Mouse (Mus musculus) limb, embryonic 14.5 days (tissue): ENCODE measurements around the gene Ddx47. TPM values are rescaled to one million over a fixed set of nuclear protein-coding genes. Genes with fewer than 3 reads are reported as not detected.
A peak's percentile ranks its signal among the peaks of the same experiment; 100 is the strongest.

ENCODE experiments used
- ATAC-seq: fragments of 200-750 bp; cut with Nextera tagmentation; 2 replicates; pipeline ENCODE4 v1.8.0; 2017; ENCODE audit warnings: low read depth, moderate number of reproducible peaks, moderate TSS enrichment; ENCODE audit not compliant: low FRiP score
- DNase-seq: peaks from one replicate; pipeline ENCODE4 v3.0.0-alpha.2; 2015; ENCODE audit warnings: low spot score
- H3K27ac ChIP-seq: fragments of 300-500 bp; sonication (generic); replicated peaks from 2 replicates; pipeline ENCODE4 v1.5.1; 2014; ENCODE audit warnings: low read depth, mild to moderate bottlenecking, low read length, moderate library complexity, mixed read lengths
- H3K27me3 ChIP-seq: fragments of 300-500 bp; sonication (generic); 2 replicates; pipeline ENCODE4 v1.6.1; 2014; ENCODE audit warnings: low read length, mixed read lengths; ENCODE audit not compliant: control insufficient read depth, insufficient read depth
- H3K36me3 ChIP-seq: fragments of 300-500 bp; sonication (generic); 2 replicates; pipeline ENCODE4 v1.6.1; 2014; ENCODE audit warnings: mild to moderate bottlenecking, low read length, moderate library complexity, mixed read lengths; ENCODE audit not compliant: control insufficient read depth, insufficient read depth
- H3K4me1 ChIP-seq: fragments of 300-500 bp; sonication (generic); 2 replicates; pipeline ENCODE4 v1.6.1; 2014; ENCODE audit warnings: antibody characterized with exemption, low read length, mixed read lengths; ENCODE audit not compliant: control insufficient read depth, insufficient read depth
- H3K4me2 ChIP-seq: fragments of 300-500 bp; sonication (generic); replicated peaks from 2 replicates; pipeline ENCODE4 v1.6.1; 2014; ENCODE audit warnings: low read depth, mild to moderate bottlenecking, low read length, moderate library complexity; ENCODE audit not compliant: severe bottlenecking
- H3K4me3 ChIP-seq: fragments of 300-500 bp; sonication (generic); replicated peaks from 2 replicates; pipeline ENCODE4 v1.5.1; 2014; ENCODE audit warnings: low read length
- H3K9ac ChIP-seq: fragments of 300-500 bp; sonication (generic); 2 replicates; pipeline ENCODE4 v1.6.1; 2014; ENCODE audit warnings: mild to moderate bottlenecking, low read depth, low read length, moderate library complexity; ENCODE audit not compliant: severe bottlenecking
- H3K9me3 ChIP-seq: fragments of 300-500 bp; sonication (generic); 2 replicates; pipeline ENCODE4 v1.6.1; 2016; ENCODE audit warnings: low read length; ENCODE audit not compliant: control insufficient read depth
- POLR2A ChIP-seq: fragments of 200-500 bp; IDR thresholded peaks from 2 replicates; pipeline ENCODE4 v1.8.0; 2012; ENCODE audit warnings: inconsistent platforms, mild to moderate bottlenecking, moderate library complexity, borderline replicate concordance; ENCODE audit not compliant: insufficient read depth, insufficient read length; ENCODE audit errors: extremely low read depth
- WGBS: fragments of 180-500 bp; shearing (Covaris S2); extraction: QIAGEN DNeasy Blood & Tissue Kit; methylation state at CpG from one replicate; pipeline ENCODE4 v1.1.7; 2014; 5-methylcytosine and 5-hydroxymethylcytosine counted together
- polyA plus RNA-seq, 2 experiments: library from polyadenylated mRNA; depleted of rRNA in 1 of 2; stranded (reverse) in 1 of 2; unstranded in 1 of 2; fragments of >200 nt; fragmentation: Nextera tagmentation in 1 of 2; extraction: Ambion mirVana in 1 of 2; gene quantifications; 2 replicates each; pipeline versions ENCODE4 v1.2.1 to v1.2.3; 2012 to 2014

The Ddx47 gene
- polyA plus RNA-seq, 2 experiments = 97.6 to 104 TPM

GRCm38 (mm10) chr6:134968326-134968725, 43.1 kb upstream of the Ddx47 start:
- no peak overlapping the region for H3K4me3 ChIP-seq
- H3K36me3 ChIP-seq = no peaks in the 10 kb centered on the region
- ATAC-seq (no peak), DNase-seq (no peak)
- WGBS = 58% methylated on average over 1 of the region's 1 CpGs
- H3K27me3 ChIP-seq = no peaks in the 10 kb centered on the region
- no peaks in the 10 kb centered on the region for H3K9me3 ChIP-seq
- no peak overlapping the region for H3K9ac ChIP-seq
- H3K4me2 ChIP-seq = no peak overlapping the region
- H3K4me1 ChIP-seq = no peaks in the 10 kb centered on the region
- no peak for TF ChIP-seq POLR2A
- no peak overlapping the region for H3K27ac ChIP-seq

DNA sequence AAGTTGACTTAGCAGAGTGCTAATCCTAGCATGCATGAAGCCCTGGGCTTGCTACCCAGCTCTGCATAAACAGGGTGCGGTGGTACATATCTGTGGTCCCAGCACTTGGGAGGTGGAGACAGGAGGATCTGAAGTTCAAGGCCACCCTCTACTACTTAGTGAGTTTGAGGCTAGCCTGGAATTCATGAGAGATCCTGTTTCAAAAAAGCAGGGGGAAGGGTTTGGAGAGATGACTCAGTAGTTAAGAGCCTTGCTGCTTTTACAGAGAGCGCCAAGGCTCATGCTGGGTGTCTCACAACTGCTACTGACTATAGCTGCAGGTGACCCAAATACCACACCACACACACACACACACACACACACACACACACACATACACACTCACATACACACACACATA, 41.9 kb upstream of the Ddx47 start:
- H3K9ac ChIP-seq = no peak overlapping the region
- H3K4me2 ChIP-seq = no peak overlapping the region
- no peak overlapping the region for H3K4me3 ChIP-seq
- WGBS = 95% methylated on average over 2 of the region's 2 CpGs
- H3K36me3 ChIP-seq = no peaks in the 10 kb centered on the region
- DNase-seq (no peak), ATAC-seq (no peak)
- H3K9me3 ChIP-seq = no peaks in the 10 kb centered on the region
- H3K27ac ChIP-seq = no peak overlapping the region
- no peaks in the 10 kb centered on the region for H3K27me3 ChIP-seq
- no peaks in the 10 kb centered on the region for H3K4me1 ChIP-seq
- no peak for TF ChIP-seq POLR2A

DNA sequence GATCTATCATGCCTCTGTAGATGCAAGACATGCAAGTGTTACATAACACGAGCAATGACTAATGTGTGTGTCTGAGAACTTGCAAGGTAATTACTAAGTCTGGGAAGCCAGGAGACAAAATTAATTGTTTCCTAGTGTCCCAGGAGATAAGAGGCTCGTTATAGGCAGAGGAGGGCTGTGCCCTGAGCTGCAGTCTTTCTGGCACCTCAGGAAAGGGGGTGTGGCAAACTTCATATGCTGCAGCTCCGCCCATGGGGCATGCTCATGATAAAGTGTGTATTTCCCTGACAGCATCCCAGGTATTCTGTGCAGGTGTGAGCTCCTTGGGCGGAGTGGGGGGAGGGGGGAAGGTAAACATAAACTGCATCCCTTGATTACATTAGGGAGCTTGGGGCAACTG, 39.3 kb upstream of the Ddx47 start:
- no peak overlapping the region for H3K4me3 ChIP-seq
- H3K9me3 ChIP-seq = no peaks in the 10 kb centered on the region
- WGBS = 32% methylated on average over 4 of the region's 4 CpGs
- no peaks in the 10 kb centered on the region for H3K27me3 ChIP-seq
- H3K36me3 ChIP-seq = no peaks in the 10 kb centered on the region
- no peaks in the 10 kb centered on the region for H3K4me1 ChIP-seq
- H3K9ac ChIP-seq = no peak overlapping the region
- no peak overlapping the region for H3K4me2 ChIP-seq
- ATAC-seq (no peak), DNase-seq (no peak)
- no peak for TF ChIP-seq POLR2A
- H3K27ac ChIP-seq = no peak overlapping the region

DNA sequence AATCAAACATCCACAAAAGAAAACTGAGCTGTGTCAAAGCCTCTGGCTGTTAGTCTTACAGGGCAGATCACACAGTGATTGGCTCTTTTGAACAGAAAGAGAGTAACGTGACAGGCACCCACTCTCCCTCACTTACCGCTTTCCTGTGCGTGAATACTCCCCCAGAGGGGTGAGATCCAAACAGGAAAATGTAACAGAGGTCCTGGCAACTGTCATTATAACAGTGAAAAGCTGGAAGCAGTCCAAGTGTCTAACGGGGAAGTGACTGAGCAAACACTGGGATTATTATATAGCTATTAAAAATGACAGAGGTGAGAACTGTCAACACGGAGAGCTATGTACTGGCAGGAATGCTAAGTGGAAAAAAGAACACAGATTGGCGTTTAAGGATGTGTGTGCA, 34.8 kb upstream of the Ddx47 start:
- no peak overlapping the region for H3K4me3 ChIP-seq
- H3K36me3 ChIP-seq = no peaks in the 10 kb centered on the region
- no peak overlapping the region for H3K9ac ChIP-seq
- no peak overlapping the region for H3K4me2 ChIP-seq
- DNase-seq (no peak), ATAC-seq (no peak)
- no peaks in the 10 kb centered on the region for H3K9me3 ChIP-seq
- WGBS = 40% methylated on average over 6 of the region's 6 CpGs
- H3K4me1 ChIP-seq = peaks cover 6% of the 10 kb centered on the region
- no peak overlapping the region for H3K27ac ChIP-seq
- H3K27me3 ChIP-seq = no peaks in the 10 kb centered on the region
- no peak for TF ChIP-seq POLR2A

DNA sequence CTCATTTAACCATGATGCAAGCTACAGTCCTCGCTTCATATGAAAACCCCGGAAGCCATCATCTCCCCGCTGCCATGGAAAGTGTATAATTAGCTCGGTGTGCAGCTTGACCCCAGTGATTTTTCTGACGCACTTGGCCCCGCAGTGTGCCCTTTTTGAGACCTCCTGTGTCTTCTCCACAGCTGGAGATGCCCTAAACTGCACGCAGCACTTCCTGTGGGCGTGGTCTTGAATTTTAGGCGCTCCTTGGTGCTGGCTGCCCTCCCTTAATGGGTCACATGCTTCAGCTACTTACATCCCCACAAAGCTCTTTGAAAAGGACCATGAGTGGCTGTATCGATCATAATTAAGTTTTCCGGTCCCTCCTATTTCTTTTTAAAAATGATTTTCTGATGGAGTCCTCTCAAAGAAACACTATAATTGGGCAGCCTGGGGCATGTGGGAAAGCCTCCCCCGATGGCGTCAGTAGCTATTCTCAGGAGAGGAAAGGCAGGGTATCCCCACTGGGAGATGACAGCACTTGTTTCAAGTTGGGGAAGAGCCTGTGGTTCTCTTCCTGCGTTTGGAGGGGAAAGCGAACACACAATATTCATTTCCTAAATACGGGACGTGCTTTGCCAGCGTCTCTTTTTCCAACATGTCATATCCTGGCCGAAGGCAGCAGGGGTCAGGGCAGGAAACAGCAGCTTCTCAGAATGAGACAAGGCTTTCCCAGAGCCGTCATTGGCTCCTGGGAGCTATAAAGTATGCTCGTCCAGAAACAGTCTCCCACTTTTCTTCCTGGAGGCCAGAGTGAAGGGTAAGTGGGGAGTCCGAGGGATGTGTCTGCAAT, 30.0 kb upstream of the Ddx47 start, which contains the start of gene Apold1:
Gene Apold1, plus strand, starts transcription at position 488 of the 832 bp plus-strand sequence.
- Histone ChIP-seq H3K9me3 (no peaks in the 10 kb centered on the region), H3K27ac (no peak within 1 kb of the TSS), H3K4me2 (peak within 1 kb of the TSS; percentile 27), H3K4me1 (peaks cover 12% of the 10 kb centered on the region), H3K27me3 (no peaks in the 10 kb centered on the region), H3K4me3 (0 out of 2 replicates have a peak within 1 kb of the TSS, but pooled peaks have one; percentile 7), H3K9ac (0 out of 2 replicates have a peak within 1 kb of the TSS, but pooled peaks have one; percentile 7), H3K36me3 (no peaks in the 10 kb centered on the region)
- ATAC-seq = no peak
- no peak for TF ChIP-seq POLR2A
- 32% methylated on average over 22 of the region's 22 CpGs for WGBS
- peak; percentile 7 for DNase-seq
